Mouse (Mus musculus): ENCODE results near the gene Gm13691.

GRCm38 (mm10) chr2:83941792-83942191, 48.6 kb upstream of the Gm13691 start:
- TF ChIP-seq POLR2A (IDR thresholded peaks at IDR 0.05; ENCODE audit: control insufficient read depth, low read depth, low read length), result no peak
- TF ChIP-seq CTCF (IDR thresholded peaks at IDR 0.05; ENCODE audit: control insufficient read depth, insufficient read depth, insufficient replicate concordance, low read depth, low read length), result no peak
